Mouse (Mus musculus) E14TG2a.4 (cell line): ENCODE results near the gene Cdk5rap2.

Experiments
- H3K27me3 ChIP-seq: 2 replicates; pipeline ENCODE4 v1.6.1; 2014; ENCODE audit warnings: low read length, control low read depth; ENCODE audit not compliant: insufficient read depth
- H3K36me3 ChIP-seq: 2 replicates; pipeline ENCODE4 v1.6.1; 2014; ENCODE audit warnings: low read length, control low read depth; ENCODE audit not compliant: insufficient read depth
- H3K4me1 ChIP-seq: replicated peaks from 2 replicates; pipeline ENCODE4 v1.6.1; 2014; ENCODE audit warnings: low read depth, low read length, control low read depth
- H3K4me3 ChIP-seq: replicated peaks from 2 replicates; pipeline ENCODE4 v1.5.1; 2014; ENCODE audit warnings: mild to moderate bottlenecking, low read length
- H3K9me3 ChIP-seq: 2 replicates; pipeline ENCODE4 v1.6.1; 2014; ENCODE audit warnings: low read length, control low read depth
- CTCF ChIP-seq: conservative IDR thresholded peaks from 2 replicates; pipeline ENCODE4 v1.5.1; 2014; ENCODE audit warnings: low read length
- NANOG ChIP-seq: IDR thresholded peaks from 2 replicates; pipeline ENCODE4 v1.6.1; 2014; ENCODE audit warnings: borderline replicate concordance, low read length, mixed read lengths
- POU5F1 ChIP-seq: IDR thresholded peaks from 2 replicates; pipeline ENCODE4 v1.6.1; 2014; ENCODE audit warnings: low read length, borderline replicate concordance

Gene Cdk5rap2

GRCm38 (mm10) chr4:70399476-70399875, 10.8 kb downstream of the Cdk5rap2 start:
- Histone ChIP-seq H3K36me3 (peaks cover 95% of the 10 kb centered on the region), H3K9me3 (peaks cover 24% of the 10 kb centered on the region), H3K27me3 (no peaks in the 10 kb centered on the region), H3K4me1 (peaks cover 16% of the 10 kb centered on the region), H3K4me3 (no peak overlapping the region)
- TF ChIP-seq CTCF (no peak), POU5F1 (no peak), NANOG (no peak)

GRCm38 (mm10) chr4:70399074-70399473, 11.2 kb downstream of the Cdk5rap2 start:
- Histone ChIP-seq H3K9me3 (peaks cover 28% of the 10 kb centered on the region), H3K27me3 (no peaks in the 10 kb centered on the region), H3K4me3 (no peak overlapping the region), H3K4me1 (peaks cover 16% of the 10 kb centered on the region), H3K36me3 (peaks cover 97% of the 10 kb centered on the region)
- no peak for TF ChIP-seq POU5F1
- TF ChIP-seq CTCF = no peak
- no peak for TF ChIP-seq NANOG

GRCm38 (mm10) chr4:70398088-70398487, 12.2 kb downstream of the Cdk5rap2 start:
- H3K27me3 ChIP-seq = no peaks in the 10 kb centered on the region
- H3K4me1 ChIP-seq = peaks cover 16% of the 10 kb centered on the region
- peaks cover 38% of the 10 kb centered on the region for H3K9me3 ChIP-seq
- H3K4me3 ChIP-seq = peak overlapping the region; percentile 29; the same call in 1 of the 2 replicates
- TF ChIP-seq POU5F1 = no peak
- peaks cover 96% of the 10 kb centered on the region for H3K36me3 ChIP-seq

- peaks cover 51% of the 10 kb centered on the region for H3K9me3 ChIP-seq
- H3K27me3 ChIP-seq = no peaks in the 10 kb centered on the region
- H3K36me3 ChIP-seq = peaks cover 94% of the 10 kb centered on the region
- peaks cover 12% of the 10 kb centered on the region for H3K4me1 ChIP-seq
- no peak overlapping the region for H3K4me3 ChIP-seq
- TF ChIP-seq NANOG (no peak), POU5F1 (no peak), CTCF (no peak)
Measured at GRCm38 (mm10) chr4:70396701-70397100, 13.5 kb downstream of the Cdk5rap2 start.

- Histone ChIP-seq H3K36me3 (peaks cover 94% of the 10 kb centered on the region), H3K4me3 (no peak overlapping the region), H3K27me3 (no peaks in the 10 kb centered on the region), H3K9me3 (peaks cover 70% of the 10 kb centered on the region), H3K4me1 (peaks cover 12% of the 10 kb centered on the region)
- TF ChIP-seq NANOG (no peak), CTCF (no peak), POU5F1 (no peak)
Measured at GRCm38 (mm10) chr4:70394736-70395135, 15.5 kb downstream of the Cdk5rap2 start.

- Histone ChIP-seq H3K4me3 (no peak overlapping the region), H3K36me3 (peaks cover 70% of the 10 kb centered on the region), H3K4me1 (no peaks in the 10 kb centered on the region), H3K9me3 (peaks cover 69% of the 10 kb centered on the region), H3K27me3 (no peaks in the 10 kb centered on the region)
- TF ChIP-seq NANOG = no peak
- TF ChIP-seq CTCF = no peak
- no peak for TF ChIP-seq POU5F1
Measured at GRCm38 (mm10) chr4:70391760-70392372, 18.4 kb downstream of the Cdk5rap2 start.

- TF ChIP-seq NANOG = no peak
- no peak for TF ChIP-seq CTCF
- TF ChIP-seq POU5F1 = no peak
- H3K36me3 ChIP-seq = peaks cover 65% of the 10 kb centered on the region
- H3K9me3 ChIP-seq = peaks cover 64% of the 10 kb centered on the region
- H3K27me3 ChIP-seq = no peaks in the 10 kb centered on the region
- no peaks in the 10 kb centered on the region for H3K4me1 ChIP-seq
- H3K4me3 ChIP-seq = no peak overlapping the region
Measured at GRCm38 (mm10) chr4:70391073-70391472, 19.2 kb downstream of the Cdk5rap2 start.

GRCm38 (mm10) chr4:70386206-70386605, 24.0 kb downstream of the Cdk5rap2 start:
- H3K4me1 ChIP-seq = peaks cover 5% of the 10 kb centered on the region; the same call in 1 of the 2 replicates
- H3K4me3 ChIP-seq = no peak overlapping the region
- TF ChIP-seq NANOG (no peak), CTCF (no peak), POU5F1 (no peak)
- peaks cover 16% of the 10 kb centered on the region for H3K9me3 ChIP-seq
- no peaks in the 10 kb centered on the region for H3K27me3 ChIP-seq
- H3K36me3 ChIP-seq = peaks cover 20% of the 10 kb centered on the region

- Histone ChIP-seq H3K27me3 (no peaks in the 10 kb centered on the region), H3K4me1 (peaks cover 9% of the 10 kb centered on the region), H3K9me3 (peaks cover 8% of the 10 kb centered on the region; the same call in 1 of the 2 replicates), H3K4me3 (no peak overlapping the region), H3K36me3 (peaks cover 46% of the 10 kb centered on the region)
- TF ChIP-seq POU5F1 = no peak
- TF ChIP-seq NANOG = no peak
- no peak for TF ChIP-seq CTCF
Measured at GRCm38 (mm10) chr4:70377359-70377758, 32.9 kb downstream of the Cdk5rap2 start.

- Histone ChIP-seq H3K27me3 (no peaks in the 10 kb centered on the region), H3K36me3 (peaks cover 33% of the 10 kb centered on the region), H3K9me3 (no peaks in the 10 kb centered on the region), H3K4me1 (peaks cover 14% of the 10 kb centered on the region), H3K4me3 (no peak overlapping the region)
- TF ChIP-seq NANOG (no peak), CTCF (no peak), POU5F1 (no peak)
Measured at GRCm38 (mm10) chr4:70365061-70365858, 45.0 kb downstream of the Cdk5rap2 start.
